Mouse (Mus musculus) T-helper 1 cell (primary cell): ENCODE measurements around the gene Pcdh15.

Experiments
- in situ Hi-C: fragments of 300-600 bp; cut with MboI, MseI; formaldehyde crosslinking; loops from one replicate; pipeline ENCODE4 v1.15.1; 2025; ENCODE audit warnings: high pct_unique_total_duplicates

Gene Pcdh15

DNA sequence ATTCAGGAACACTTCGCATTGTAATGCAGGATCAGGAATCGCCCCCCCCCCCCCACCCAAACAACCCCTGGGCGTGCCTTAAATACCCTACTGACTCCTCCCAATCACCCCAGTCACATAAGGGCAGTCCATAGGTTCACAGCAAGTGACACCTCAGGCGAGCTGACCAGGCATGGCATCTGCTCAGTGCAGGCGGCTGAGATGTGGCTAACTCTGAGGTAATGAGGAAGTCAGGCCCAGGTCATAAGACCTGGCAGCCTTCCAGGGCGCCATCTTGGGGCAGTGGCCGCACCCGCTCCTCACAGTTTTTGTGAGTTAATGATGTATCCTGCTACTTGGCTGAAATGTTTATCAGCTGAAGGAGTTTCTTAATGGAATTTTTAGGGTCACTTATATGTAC is 713.2 kb downstream of the Pcdh15 start:
- in situ Hi-C loops = no loop called here

DNA sequence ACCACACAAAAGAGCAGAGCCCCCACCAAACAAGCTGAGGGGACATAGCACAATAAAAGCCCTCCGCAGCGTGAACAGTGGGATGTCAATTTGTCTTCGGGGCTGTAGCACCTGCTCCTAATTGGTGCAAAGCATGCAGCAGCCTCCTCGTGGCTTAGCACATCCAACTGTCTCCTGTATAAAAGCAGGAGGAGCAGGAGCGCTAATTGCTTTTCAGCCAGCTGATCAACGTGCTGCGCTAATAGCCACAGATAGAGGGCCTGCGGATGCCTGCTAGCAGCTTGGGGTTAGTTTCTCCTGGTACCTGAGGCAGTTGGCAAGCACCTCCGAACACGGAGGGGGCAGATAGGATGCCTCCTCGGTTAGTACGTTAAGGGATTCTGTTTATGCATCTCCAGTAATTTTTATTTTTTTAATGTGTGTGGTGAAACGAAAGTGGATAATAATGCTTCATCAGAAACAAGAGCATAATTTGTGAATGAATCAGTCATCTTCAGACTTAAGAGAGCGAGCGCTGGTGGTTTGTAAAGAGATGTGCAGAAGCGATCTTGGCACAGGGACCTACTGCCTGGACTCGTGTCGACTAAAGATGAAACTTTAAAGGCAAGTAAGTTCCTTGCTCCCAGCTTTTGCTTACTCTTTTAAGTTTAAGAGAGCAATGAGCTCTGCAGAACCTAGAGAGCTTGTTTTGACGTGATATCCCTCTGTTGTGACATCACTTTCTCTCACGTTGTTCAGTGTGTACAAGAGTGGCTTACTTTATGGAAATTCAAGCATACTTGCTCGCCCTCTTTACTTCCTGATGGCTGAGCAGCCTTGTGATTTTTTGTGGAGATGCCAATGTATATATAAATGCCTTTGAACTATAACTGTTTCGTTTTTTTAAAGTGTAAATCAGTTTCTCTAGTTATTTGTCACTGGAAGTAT is 722.8 kb downstream of the Pcdh15 start:
- in situ Hi-C loops = no loop called here

GRCm38 (mm10) chr10:73823214-73823613 is 724.1 kb downstream of the Pcdh15 start:
- in situ Hi-C loops = no loop called here

GRCm38 (mm10) chr10:73826354-73826753 is 727.2 kb downstream of the Pcdh15 start:
- in situ Hi-C loops = no loop called here

- in situ Hi-C loops = no loop called here
Observed at GRCm38 (mm10) chr10:73828781-73829180, 729.6 kb downstream of the Pcdh15 start.

GRCm38 (mm10) chr10:73844998-73845397 is 745.9 kb downstream of the Pcdh15 start:
- in situ Hi-C loops = no loop called here

- in situ Hi-C loops = no loop called here
Observed at GRCm38 (mm10) chr10:73862181-73862580, 763.0 kb downstream of the Pcdh15 start.

GRCm38 (mm10) chr10:73878055-73878728 is 779.0 kb downstream of the Pcdh15 start:
- in situ Hi-C loops = no loop called here

GRCm38 (mm10) chr10:73878729-73879067 is 779.6 kb downstream of the Pcdh15 start:
- in situ Hi-C loops = no loop called here

GRCm38 (mm10) chr10:73887771-73888170 is 788.6 kb downstream of the Pcdh15 start:
- in situ Hi-C loops = no loop called here

- in situ Hi-C loops = no loop called here
Observed at GRCm38 (mm10) chr10:73892251-73892650, 793.1 kb downstream of the Pcdh15 start.

GRCm38 (mm10) chr10:73896086-73896607 is 797.0 kb downstream of the Pcdh15 start:
- in situ Hi-C loops = no loop called here

DNA sequence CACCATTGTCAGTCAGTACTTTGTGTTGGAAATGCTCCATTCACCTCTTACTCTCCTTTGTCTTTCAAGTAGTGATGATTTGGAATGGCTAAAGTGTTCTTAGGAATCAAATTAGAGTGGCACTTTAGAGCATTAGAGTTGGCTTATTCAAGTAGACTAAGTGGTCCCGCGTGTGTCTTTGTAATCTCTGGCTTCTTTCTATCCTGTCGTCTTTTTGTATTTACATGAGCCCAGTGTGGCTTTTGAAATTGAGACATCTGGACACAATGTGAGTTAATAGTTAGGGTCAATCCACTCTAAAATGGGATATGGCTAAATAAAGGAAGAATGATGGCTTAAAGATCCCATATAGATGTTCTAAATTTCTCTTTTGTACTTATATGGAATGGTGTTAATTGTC is 800.0 kb downstream of the Pcdh15 start:
- in situ Hi-C loops = no loop called here

DNA sequence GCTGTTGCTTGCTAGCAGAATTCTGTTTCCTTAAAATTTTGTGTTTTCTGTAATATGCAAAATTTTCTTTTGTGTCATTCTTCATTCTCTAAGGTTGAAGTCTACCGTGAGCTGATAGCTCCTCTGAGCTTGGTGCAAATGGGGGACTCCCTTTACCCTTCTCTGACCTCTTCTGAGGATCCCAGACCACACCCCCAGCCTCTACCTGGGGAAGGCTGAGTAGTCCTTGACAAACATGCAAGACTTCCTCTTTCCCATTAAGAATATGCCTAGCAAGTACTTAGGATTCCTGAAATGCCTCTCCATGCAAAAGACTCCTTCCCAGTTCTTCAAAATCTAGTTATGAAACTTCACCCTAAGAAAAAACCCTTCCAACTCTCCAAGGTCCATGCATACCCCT is 808.5 kb downstream of the Pcdh15 start:
- in situ Hi-C loops = no loop called here

GRCm38 (mm10) chr10:73908568-73908967 is 809.4 kb downstream of the Pcdh15 start:
- in situ Hi-C loops = no loop called here

- in situ Hi-C loops = no loop called here
Observed at GRCm38 (mm10) chr10:73915170-73915569, 816.0 kb downstream of the Pcdh15 start.

- in situ Hi-C loops = no loop called here
Observed at GRCm38 (mm10) chr10:73921579-73921978, 822.4 kb downstream of the Pcdh15 start.

GRCm38 (mm10) chr10:73928672-73929071 is 829.5 kb downstream of the Pcdh15 start:
- in situ Hi-C loops = no loop called here

- in situ Hi-C loops = no loop called here
Observed at GRCm38 (mm10) chr10:73929718-73930117, 830.6 kb downstream of the Pcdh15 start.

GRCm38 (mm10) chr10:73931185-73931584 is 832.0 kb downstream of the Pcdh15 start:
- in situ Hi-C loops = no loop called here

- in situ Hi-C loops = no loop called here
Observed at GRCm38 (mm10) chr10:73931996-73932679, 833.0 kb downstream of the Pcdh15 start.

DNA sequence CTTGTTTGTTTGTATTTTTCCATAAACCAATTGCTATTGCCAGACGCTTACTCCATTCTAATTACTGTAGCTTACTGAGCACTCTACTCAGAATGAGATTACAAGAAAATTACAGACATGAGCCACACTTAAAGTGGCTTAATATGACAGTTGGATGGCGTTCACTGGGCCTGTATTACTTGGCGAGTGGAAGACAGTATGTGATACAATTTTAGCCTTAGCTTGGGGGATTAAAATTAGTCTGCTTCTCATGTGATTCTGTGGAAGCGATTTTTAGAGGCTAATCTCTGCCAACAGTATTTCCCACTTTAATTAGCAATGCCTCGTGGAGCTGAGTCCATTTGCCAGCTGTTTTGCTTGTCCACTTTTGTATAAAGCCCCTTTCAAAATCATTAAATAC is 837.0 kb downstream of the Pcdh15 start:
- in situ Hi-C loops = no loop called here
